Mouse (Mus musculus): ENCODE data around the gene Sdk2.

Sdk2 gene

GRCm38 (mm10) chr11:113742998-113743397, 323.8 kb downstream of the Sdk2 start:
- no peak for DNase-seq (ENCODE audit: low read depth, low spot score)

GRCm38 (mm10) chr11:113740100-113740499, 326.7 kb downstream of the Sdk2 start:
- DNase-seq (ENCODE audit: low read depth, low spot score) = no peak

- DNase-seq (ENCODE audit: low read depth, low spot score) = no peak
Measured at GRCm38 (mm10) chr11:113739213-113739612, 327.6 kb downstream of the Sdk2 start.

- no peak for DNase-seq (ENCODE audit: low read depth, low spot score)
Measured at GRCm38 (mm10) chr11:113737912-113738311, 328.9 kb downstream of the Sdk2 start.

- no peak for DNase-seq (ENCODE audit: low read depth, low spot score)
Measured at GRCm38 (mm10) chr11:113737553-113737854, 329.3 kb downstream of the Sdk2 start.

GRCm38 (mm10) chr11:113736848-113737552, 329.8 kb downstream of the Sdk2 start:
- no peak for DNase-seq (ENCODE audit: low read depth, low spot score)

GRCm38 (mm10) chr11:113735151-113735550, 331.7 kb downstream of the Sdk2 start:
- no peak for DNase-seq (ENCODE audit: low read depth, low spot score)

GRCm38 (mm10) chr11:113733631-113734364, 333.0 kb downstream of the Sdk2 start:
- DNase-seq (ENCODE audit: low read depth, low spot score) = no peak

GRCm38 (mm10) chr11:113731945-113732612, 334.8 kb downstream of the Sdk2 start:
- DNase-seq (ENCODE audit: low read depth, low spot score) = no peak

- no peak for DNase-seq (ENCODE audit: low read depth, low spot score)
Measured at GRCm38 (mm10) chr11:113730879-113731278, 336.0 kb downstream of the Sdk2 start.

GRCm38 (mm10) chr11:113729917-113730316, 336.9 kb downstream of the Sdk2 start:
- no peak for DNase-seq (ENCODE audit: low read depth, low spot score)

GRCm38 (mm10) chr11:113729239-113729638, 337.6 kb downstream of the Sdk2 start:
- no peak for DNase-seq (ENCODE audit: low read depth, low spot score)

GRCm38 (mm10) chr11:113727992-113728391, 338.9 kb downstream of the Sdk2 start:
- DNase-seq (ENCODE audit: low read depth, low spot score) = peak; percentile 67

GRCm38 (mm10) chr11:113726994-113727888, 339.6 kb downstream of the Sdk2 start:
- DNase-seq (ENCODE audit: low read depth, low spot score) = peak; percentile 57

Measured in forelimb bud, embryonic 11.5 days (tissue).